Mouse (Mus musculus) gastrocnemius, adult 18-20 months (tissue): ENCODE data around the gene Krt75. TPM values are rescaled to one million over a fixed set of nuclear protein-coding genes. Genes with fewer than 3 reads are reported as not detected.
"Not testable (repeated sequence)": the region's sequence is repeated elsewhere in the genome, so short reads cannot be mapped to it uniquely, and the experiment has no call there.

ENCODE experiments used
- DNase-seq: peaks from one replicate; pipeline ENCODE4 v3.0.0; 2021; ENCODE audit warnings: low spot score
- microRNA-seq: library from miRNA; unstranded; fragments of <30 nt; microRNA quantifications from one replicate; pipeline ENCODE4 v1.2.0, GENCODE M21; 2021
- total RNA-seq, 2 experiments: library from RNA; stranded (reverse); gene quantifications; 2 replicates each; pipeline ENCODE4 v1.2.3; 2021

The Krt75 gene
- total RNA-seq, 2 experiments from 2014 or later, result not detected

DNA sequence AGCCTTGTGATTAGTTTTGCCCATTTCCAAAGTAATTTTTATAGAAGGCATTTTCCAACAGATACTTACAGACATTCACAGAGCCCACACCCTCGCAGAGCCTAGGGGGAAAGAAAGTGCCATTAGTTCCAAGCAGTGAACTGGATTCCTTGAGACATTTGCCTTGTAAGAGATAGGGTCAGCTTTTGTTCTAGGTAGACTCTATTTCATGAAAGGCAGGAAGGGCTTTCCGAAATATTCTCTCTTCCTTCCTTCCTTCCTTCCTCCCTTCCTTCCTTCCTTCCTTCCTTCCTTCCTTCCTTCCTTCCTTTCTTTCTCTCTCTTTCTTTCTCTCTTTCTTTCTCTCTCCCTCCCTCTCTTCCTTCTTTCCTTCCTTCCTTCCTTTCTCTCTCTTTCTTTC, 56.5 kb downstream of the Krt75 start, which contains the start of gene Gm49425:
Gene Gm49425 (minus strand): TSS at position 101 of the 400 bp plus-strand sequence.
- DNase-seq, result not testable (repeated sequence)

Small RNA genes within 50 kb of the gene (microRNA-seq; reads per million reads assigned to microRNA genes)
- gene Gm44393 (not detected), gene Gm44460 (not detected)

Other genes with a start within 250 kb of the Krt75 start
- 1 to 10 TPM; 1.4 to 3.8 TPM for gene Krt80, start 203.7 kb downstream of the Krt75 start, total RNA-seq
- gene Krt7, start 162.9 kb downstream of the Krt75 start, total RNA-seq, result under 1 TPM in 1 of 2 experiments, not detected in 1; 0.14 TPM
- not detected for gene Krt87, start 135.1 kb downstream of the Krt75 start, total RNA-seq
- not detected for gene Krt88, start 126.2 kb downstream of the Krt75 start, total RNA-seq
- not detected for gene Krt81, start 110.2 kb downstream of the Krt75 start, total RNA-seq
- gene Krt86, start 100.4 kb downstream of the Krt75 start, total RNA-seq, result not detected
- not detected for gene Krt83, start 82.4 kb downstream of the Krt75 start, total RNA-seq
- gene Gm49425, start 56.6 kb downstream of the Krt75 start, total RNA-seq, result not detected
- not detected for gene Krt84, start 41.1 kb downstream of the Krt75 start, total RNA-seq
- gene Krt82, start 23.2 kb downstream of the Krt75 start, total RNA-seq, result not detected
- gene Krt90, start 11.0 kb downstream of the Krt75 start, total RNA-seq, result not detected
- gene Gm5414, start 54.3 kb upstream of the Krt75 start, total RNA-seq, result not detected
- not detected for gene Gm5478, start 73.5 kb upstream of the Krt75 start, total RNA-seq
- gene Krt6b, start 106.4 kb upstream of the Krt75 start, total RNA-seq, result not detected
- not detected for gene Krt6a, start 120.4 kb upstream of the Krt75 start, total RNA-seq
- gene Krt5, start 139.0 kb upstream of the Krt75 start, total RNA-seq, result under 1 TPM in 1 of 2 experiments, not detected in 1; 0.09 TPM
- under 1 TPM in 1 of 2 experiments, not detected in 1; 0.14 TPM for gene Krt71, start 169.2 kb upstream of the Krt75 start, total RNA-seq
- gene Krt72, start 212.6 kb upstream of the Krt75 start, total RNA-seq, result not detected
- not detected for gene Krt73, start 228.4 kb upstream of the Krt75 start, total RNA-seq
- not detected for gene Krt2, start 244.3 kb upstream of the Krt75 start, total RNA-seq